Mouse (Mus musculus): ENCODE measurements around the gene Slc44a1.

Slc44a1 gene

DNA sequence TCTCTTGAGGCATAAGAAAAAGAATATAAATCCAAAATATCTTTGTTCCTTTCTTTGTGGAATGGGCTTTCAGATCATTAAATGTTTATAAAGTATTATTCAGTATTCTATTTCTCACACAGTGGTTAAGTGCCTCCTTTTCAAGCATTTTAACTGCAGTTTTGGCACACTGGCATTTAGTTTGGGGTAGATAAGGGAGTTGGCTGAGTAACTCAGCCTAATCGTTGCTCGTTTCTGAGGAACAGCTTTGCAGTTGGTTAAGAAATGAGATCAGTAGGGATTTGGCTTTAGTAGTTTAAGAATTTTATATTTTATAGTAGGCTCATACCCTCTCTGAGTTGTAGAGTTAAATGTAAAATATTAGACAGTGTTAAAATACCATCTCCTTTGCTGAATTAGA, 97.3 kb downstream of the Slc44a1 start:
- no peak for DNase-seq (ENCODE audit: low spot score in 2 of 2)

GRCm38 (mm10) chr4:53538600-53538999, 98.4 kb downstream of the Slc44a1 start:
- no peak for DNase-seq (ENCODE audit: low spot score in 2 of 2)

GRCm38 (mm10) chr4:53539929-53540328, 99.7 kb downstream of the Slc44a1 start:
- DNase-seq (ENCODE audit: low spot score in 2 of 2): no peak

GRCm38 (mm10) chr4:53543421-53543820, 103.2 kb downstream of the Slc44a1 start:
- no peak for DNase-seq (ENCODE audit: low spot score in 2 of 2)

GRCm38 (mm10) chr4:53544889-53545288, 104.7 kb downstream of the Slc44a1 start:
- DNase-seq (ENCODE audit: low spot score in 2 of 2): no peak

DNA sequence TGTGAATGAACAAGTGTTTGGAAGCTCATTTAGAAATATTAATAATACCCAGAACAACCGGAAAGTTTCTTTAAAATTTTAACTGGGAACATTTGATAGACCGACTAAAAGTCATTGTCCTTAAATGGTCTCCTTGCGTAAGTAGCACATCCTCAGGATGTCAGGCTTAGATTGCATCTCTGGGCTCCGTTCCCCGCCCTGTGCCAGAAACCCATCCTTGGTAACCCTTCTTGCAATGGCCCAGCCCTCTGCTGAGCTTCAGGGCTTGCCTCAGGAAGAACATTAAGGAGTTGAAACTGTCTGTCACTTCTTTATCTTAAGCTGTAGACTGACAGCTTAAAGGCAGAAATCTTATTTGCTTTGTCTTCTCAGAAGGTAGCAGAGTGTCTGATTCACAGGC, 107.2 kb downstream of the Slc44a1 start:
- no peak for DNase-seq (ENCODE audit: low spot score in 2 of 2)

- DNase-seq (ENCODE audit: low spot score in 2 of 2): no peak
Measured at GRCm38 (mm10) chr4:53549375-53549774, 109.2 kb downstream of the Slc44a1 start.

GRCm38 (mm10) chr4:53564618-53565017, 124.4 kb downstream of the Slc44a1 start:
- no peak for DNase-seq (ENCODE audit: low spot score in 2 of 2)

GRCm38 (mm10) chr4:53567065-53567464, 126.9 kb downstream of the Slc44a1 start:
- DNase-seq (ENCODE audit: low spot score in 2 of 2): no peak

GRCm38 (mm10) chr4:53575558-53575957, 135.3 kb downstream of the Slc44a1 start:
- no peak for DNase-seq (ENCODE audit: low spot score in 2 of 2)

DNA sequence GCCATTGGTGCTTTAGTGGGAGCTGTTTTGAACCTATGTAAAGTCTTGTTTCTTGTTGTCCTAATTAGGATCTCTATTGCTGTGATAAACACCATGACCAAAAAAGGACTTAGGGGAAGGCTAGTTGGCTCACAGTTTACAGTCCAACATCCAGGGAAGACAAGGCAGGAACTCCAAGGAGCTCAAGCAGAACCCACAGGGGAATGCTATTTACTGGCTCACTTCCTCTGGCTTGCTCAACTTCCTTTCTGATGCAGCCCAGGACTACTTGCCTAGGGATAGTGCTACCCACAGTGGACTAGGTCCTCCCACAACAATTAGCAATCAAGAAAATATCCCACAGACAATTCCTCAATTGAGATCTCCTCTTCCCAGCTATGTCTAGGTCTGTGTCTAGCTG, 147.5 kb downstream of the Slc44a1 start:
- DNase-seq (ENCODE audit: low spot score in 2 of 2): no peak

- no peak for DNase-seq (ENCODE audit: low spot score in 2 of 2)
Measured at GRCm38 (mm10) chr4:53588936-53589335, 148.7 kb downstream of the Slc44a1 start.

DNA sequence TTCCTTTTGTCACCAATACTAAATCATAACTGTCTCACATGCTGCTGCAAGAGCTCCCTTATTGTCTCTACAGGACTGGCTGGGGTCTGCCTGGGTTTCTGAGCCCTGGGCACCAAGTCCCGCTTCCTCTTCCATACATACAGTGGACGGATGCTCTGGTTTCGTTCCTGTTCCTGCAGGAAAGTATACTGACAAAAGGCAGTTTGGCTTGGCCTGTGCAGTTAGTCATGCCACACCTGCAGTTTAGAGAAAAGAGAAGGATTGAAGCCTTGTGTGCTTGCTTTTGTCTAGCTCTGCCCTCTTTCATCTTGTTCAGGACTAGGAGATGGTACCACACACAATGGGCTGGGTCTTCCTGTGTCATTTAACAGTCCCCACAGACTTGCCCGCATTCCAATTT, 149.3 kb downstream of the Slc44a1 start:
- DNase-seq (ENCODE audit: low spot score in 2 of 2): no peak

DNA sequence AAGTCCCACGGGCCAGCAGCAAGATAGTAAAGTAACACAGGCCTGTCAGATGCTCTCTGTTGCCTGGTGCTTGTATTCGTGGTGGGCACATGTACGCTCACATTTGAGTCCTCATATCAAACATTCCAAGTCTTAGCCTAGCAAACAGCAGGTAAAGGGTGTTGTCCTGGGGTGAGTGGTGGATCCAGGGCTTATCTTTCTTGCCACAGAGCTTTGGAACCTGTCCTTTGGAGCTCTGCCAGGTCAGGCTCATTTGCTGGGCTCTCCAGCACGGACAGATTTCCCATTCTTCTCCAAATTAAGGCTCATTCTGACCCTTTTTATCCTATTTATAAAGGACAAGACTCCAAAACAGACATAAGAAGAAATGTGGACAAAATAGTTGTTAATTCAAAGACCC, 149.9 kb downstream of the Slc44a1 start:
- no peak for DNase-seq (ENCODE audit: low spot score in 2 of 2)

GRCm38 (mm10) chr4:53590691-53591447, 150.7 kb downstream of the Slc44a1 start:
- no peak for DNase-seq (ENCODE audit: low spot score in 2 of 2)

- no peak for DNase-seq (ENCODE audit: low spot score in 2 of 2)
Measured at GRCm38 (mm10) chr4:53591536-53591935, 151.3 kb downstream of the Slc44a1 start.

DNA sequence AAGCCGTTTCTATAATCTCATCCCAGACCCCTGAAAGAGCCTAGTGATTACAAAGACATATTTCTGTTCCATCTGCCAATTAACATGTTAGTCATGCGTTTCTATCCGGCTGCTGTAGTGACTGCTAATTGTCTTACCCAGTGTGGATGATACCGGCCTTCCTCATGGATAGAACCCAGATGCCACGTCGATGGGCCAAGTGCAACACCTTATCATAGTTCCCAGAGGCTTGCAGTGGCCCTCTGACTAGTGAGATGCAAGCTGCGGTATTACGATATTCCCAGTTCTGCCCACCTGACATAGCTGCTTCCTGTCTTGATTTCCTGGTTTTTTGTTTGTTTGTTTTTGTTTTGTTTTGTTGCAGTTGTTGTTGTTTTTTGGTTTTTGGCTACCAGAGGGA, 151.7 kb downstream of the Slc44a1 start:
- no peak for DNase-seq (ENCODE audit: low spot score in 2 of 2)

DNA sequence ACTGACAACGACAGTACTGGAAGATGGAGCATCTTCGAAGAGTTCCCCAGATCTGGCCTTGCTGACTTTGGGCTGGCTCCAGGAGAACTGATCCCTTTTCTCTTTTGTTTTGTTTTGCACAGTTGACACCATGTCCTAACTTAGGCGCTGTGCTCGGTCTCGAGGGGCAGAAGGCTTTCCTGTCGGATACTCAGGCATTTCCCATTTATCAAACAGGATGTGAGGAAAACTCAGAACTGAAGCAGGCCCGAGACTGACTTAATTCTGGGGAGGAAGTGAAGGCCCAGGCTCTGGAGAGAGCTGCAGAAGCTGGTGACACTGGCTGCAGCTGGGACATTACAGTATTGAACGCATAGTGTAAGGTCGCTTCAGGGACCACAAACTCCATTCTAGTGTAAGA, 152.2 kb downstream of the Slc44a1 start:
- DNase-seq (ENCODE audit: low spot score in 2 of 2): no peak

GRCm38 (mm10) chr4:53594204-53594603, 154.0 kb downstream of the Slc44a1 start:
- peak; percentile 36 to 42 for DNase-seq (ENCODE audit: low spot score in 2 of 2)

DNA sequence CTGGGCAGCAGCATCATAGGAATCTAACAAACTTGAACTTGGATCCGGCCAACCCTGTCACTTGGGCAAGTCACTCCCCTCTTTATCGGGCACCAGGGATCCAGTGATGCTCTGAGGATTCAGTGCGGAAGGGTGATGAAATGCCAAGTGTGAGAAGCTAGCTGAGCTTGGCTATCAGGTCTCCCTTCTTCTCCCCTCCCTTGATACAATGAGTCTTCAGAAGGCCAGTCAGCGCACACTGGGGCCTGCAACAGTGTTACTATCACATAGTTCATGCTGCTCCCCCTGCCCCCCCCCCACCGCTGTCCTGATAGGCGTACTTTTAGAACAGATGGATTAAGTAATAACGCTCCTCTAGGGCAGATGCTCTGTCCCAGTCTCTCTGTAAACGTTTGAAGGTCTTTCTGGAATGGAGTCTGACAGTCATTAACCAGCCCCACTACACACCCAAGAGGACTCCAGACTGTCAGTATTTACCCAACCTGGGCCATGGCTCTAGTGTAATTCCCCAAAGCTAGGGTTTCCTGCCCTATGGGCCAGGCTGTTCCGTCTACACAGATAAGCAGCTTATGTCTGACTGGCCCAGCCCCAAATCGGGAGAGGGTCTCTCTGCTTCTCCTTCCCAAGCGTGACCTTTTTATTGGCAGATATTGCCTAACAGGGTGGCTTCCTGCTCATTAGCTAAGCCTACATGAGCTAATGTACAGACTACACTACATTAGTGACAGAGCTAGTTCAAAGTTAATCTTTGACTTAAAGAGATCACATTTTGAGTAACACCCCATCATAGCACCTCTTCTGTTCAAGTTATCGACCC, 155.2 kb downstream of the Slc44a1 start:
- DNase-seq (ENCODE audit: low spot score in 2 of 2): no peak

DNA sequence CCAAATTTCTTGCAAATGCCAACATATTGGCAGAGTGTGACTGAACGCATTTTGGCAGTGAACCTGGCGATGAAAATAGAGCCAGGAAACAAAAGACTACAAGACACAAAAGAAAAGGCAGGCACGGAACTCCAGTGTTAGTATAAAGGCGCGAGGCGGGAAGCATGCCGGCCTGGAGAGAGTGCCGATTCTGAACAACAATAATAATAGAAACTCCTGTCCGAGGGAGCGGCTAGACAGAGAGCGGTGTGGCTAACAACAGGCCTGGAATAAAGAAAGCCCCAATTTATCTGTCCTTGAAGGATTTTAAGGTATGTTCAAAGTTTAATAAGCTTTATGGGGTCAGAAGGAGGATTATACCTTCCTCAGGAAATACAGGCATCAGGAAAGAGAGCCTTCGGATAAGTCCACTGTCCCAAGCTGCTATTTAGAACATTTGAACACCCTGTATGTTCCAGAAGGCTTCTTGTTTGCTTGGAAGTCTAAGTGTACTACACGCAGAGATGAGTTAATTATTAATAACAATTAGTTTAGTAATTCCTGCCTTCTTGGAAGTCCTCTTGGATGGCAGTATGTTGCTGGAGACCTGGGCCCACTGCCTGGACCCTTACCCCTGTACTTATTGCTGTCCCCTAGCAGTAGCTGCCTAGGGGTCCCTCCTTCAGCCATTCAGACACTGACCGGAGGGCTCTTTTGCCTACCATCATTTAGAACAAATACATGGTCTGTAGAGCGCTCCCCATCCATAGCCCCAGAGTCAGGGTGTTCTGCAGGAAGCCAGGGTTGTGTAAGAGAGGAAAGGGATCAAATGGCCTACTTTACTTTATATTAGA, 156.1 kb downstream of the Slc44a1 start:
- no peak for DNase-seq (ENCODE audit: low spot score in 2 of 2)

GRCm38 (mm10) chr4:53600462-53600861, 160.2 kb downstream of the Slc44a1 start:
- no peak for DNase-seq (ENCODE audit: low spot score in 2 of 2)
